Mouse (Mus musculus) ES-E14 (cell line): ENCODE results near the gene Calcoco2.
A peak's percentile ranks its signal among the peaks of the same experiment; 100 is the strongest.

Experiments used
- HCFC1 ChIP-seq: IDR thresholded peaks from 2 replicates; pipeline ENCODE4 v1.6.1; 2012; ENCODE audit warnings: low read length, inconsistent platforms, borderline replicate concordance; ENCODE audit not compliant: insufficient read depth
- MAFK ChIP-seq: IDR thresholded peaks from 2 replicates; pipeline ENCODE4 v1.6.1; 2014; ENCODE audit warnings: mild to moderate bottlenecking, low read depth, low read length, inconsistent platforms; ENCODE audit not compliant: insufficient read depth
- ZNF384 ChIP-seq: IDR thresholded peaks from 2 replicates; pipeline ENCODE4 v1.6.1; 2012; ENCODE audit warnings: low read depth, low read length, inconsistent platforms

DNA sequence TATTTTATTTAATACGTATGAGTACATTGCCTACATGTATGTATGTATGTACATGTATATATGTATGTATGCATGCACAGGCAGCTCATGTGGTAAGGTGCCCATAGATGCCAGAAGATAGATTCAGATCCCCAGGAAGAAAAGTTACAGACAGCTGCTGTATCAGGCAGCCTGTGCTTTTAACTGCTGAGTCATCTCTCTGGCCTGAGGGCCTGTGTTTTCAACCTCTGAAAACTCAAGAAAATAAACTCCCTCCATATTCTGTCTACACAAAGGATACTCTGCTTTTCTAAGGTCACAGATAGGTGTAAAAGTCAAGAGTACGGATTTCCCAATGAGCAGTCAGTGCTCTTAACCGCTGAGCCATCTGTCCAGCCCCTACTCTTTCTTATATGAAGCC is 60.9 kb downstream of the Calcoco2 start:
- TF ChIP-seq HCFC1, result no peak
- TF ChIP-seq ZNF384, result no peak
- TF ChIP-seq MAFK, result peak; percentile 73
